Mouse (Mus musculus) heart, embryonic 14.5 days (tissue): ENCODE measurements at regions not wholly inside any gene's neighbourhood (a gene's known extent, or its start where the extent isn't known, plus 50 kb on each side); places are given as distances from the start of the nearest gene placed in this dataset.
"Not testable (repeated sequence)": the region's sequence is repeated elsewhere in the genome, so short reads cannot be mapped to it uniquely, and the experiment has no call there.

Experiments
- ATAC-seq: fragments of 200-750 bp; cut with Nextera tagmentation; 2 replicates; pipeline ENCODE4 v1.8.0; 2017; ENCODE audit warnings: low read depth, moderate TSS enrichment; ENCODE audit not compliant: insufficient number of reproducible peaks, insufficient read depth, low FRiP score
- H3K27ac ChIP-seq, 2 experiments: fragments of 200-500 bp in 1 of 2; fragments of 300-500 bp in 1 of 2; sonication (generic) in 1 of 2; replicated peaks in 1 of 2; 2 replicates each; pipeline ENCODE4 v1.5.1; 2012 to 2014; ENCODE audit warnings: low read depth in 2 of 2, low read length in 2 of 2, control low read depth in 1 of 2, mild to moderate bottlenecking in 1 of 2, mixed read lengths in 1 of 2; ENCODE audit not compliant: control insufficient read depth in 1 of 2, insufficient read depth in 1 of 2
- H3K27me3 ChIP-seq: fragments of 300-500 bp; sonication (generic); 2 replicates; pipeline ENCODE4 v1.6.1; 2014; ENCODE audit warnings: mild to moderate bottlenecking, low read length, control low read depth; ENCODE audit not compliant: control insufficient read depth, insufficient read depth
- H3K36me3 ChIP-seq: fragments of 300-500 bp; sonication (generic); 2 replicates; pipeline ENCODE4 v1.6.1; 2014; ENCODE audit warnings: mild to moderate bottlenecking, control low read depth, low read length, mixed read lengths; ENCODE audit not compliant: control insufficient read depth, insufficient read depth
- H3K4me1 ChIP-seq, 2 experiments: fragments of 200-500 bp in 1 of 2; fragments of 300-500 bp in 1 of 2; sonication (generic) in 1 of 2; 2 replicates each; pipeline ENCODE4 v1.6.1; 2012 to 2014; ENCODE audit warnings: low read length in 2 of 2, control low read depth in 1 of 2, mixed read lengths in 1 of 2; ENCODE audit not compliant: control insufficient read depth in 2 of 2, insufficient read depth in 2 of 2
- H3K4me2 ChIP-seq: fragments of 300-500 bp; sonication (generic); 2 replicates; pipeline ENCODE4 v1.6.1; 2014; ENCODE audit warnings: mild to moderate bottlenecking, low read length
- H3K4me3 ChIP-seq, 2 experiments: fragments of 200-500 bp in 1 of 2; fragments of 300-500 bp in 1 of 2; sonication (generic) in 1 of 2; 2 replicates each; pipeline ENCODE4 v1.5.1; 2012 to 2014; ENCODE audit warnings: low read length in 2 of 2, mild to moderate bottlenecking in 2 of 2, control low read depth in 1 of 2, low read depth in 1 of 2, moderate library complexity in 1 of 2; ENCODE audit not compliant: control insufficient read depth in 1 of 2, insufficient read depth in 1 of 2
- H3K9ac ChIP-seq: fragments of 300-500 bp; sonication (generic); 2 replicates; pipeline ENCODE4 v1.6.1; 2014; ENCODE audit warnings: mild to moderate bottlenecking, low read length
- H3K9me3 ChIP-seq: fragments of 300-500 bp; sonication (generic); 2 replicates; pipeline ENCODE4 v1.6.1; 2016; ENCODE audit warnings: low read length, control low read depth; ENCODE audit not compliant: control insufficient read depth
- WGBS: fragments of 180-500 bp; shearing (Covaris S2); extraction: QIAGEN DNeasy Blood & Tissue Kit; methylation state at CpG from one replicate; pipeline ENCODE4 v1.1.7; 2014; 5-methylcytosine and 5-hydroxymethylcytosine counted together

DNA sequence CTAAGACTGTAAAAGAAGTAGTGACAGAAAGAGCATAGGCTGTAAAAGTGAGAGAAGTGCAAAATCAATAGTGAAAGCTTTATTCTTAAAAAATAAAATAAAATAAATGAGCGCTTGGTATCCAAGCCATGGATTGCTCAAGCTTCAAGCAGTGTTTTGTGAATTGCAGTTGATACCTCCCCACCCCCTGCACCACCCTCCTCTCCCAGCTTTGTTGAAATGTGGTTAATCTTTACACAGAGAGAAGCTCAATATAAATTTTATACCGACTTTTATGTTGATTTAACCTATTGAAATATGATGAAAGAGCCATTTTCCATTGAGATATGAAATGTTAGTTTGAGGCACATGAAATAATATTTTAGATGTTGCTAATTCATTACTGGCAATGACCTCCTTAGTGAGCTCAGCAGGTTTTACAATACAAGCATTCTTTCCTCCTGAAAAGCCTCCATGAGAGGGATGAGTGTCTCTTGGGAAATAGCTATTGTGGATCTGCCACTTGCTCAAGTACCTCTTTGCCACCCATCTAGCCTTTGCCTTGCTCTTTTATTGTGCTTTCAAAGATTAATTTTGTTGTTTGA is 323.9 kb upstream of the Slc39a10 start:
- Histone ChIP-seq H3K36me3 (no peaks in the 10 kb centered on the region), H3K4me2 (no peak overlapping the region), H3K9ac (no peak overlapping the region), H3K27me3 (no peaks in the 10 kb centered on the region), H3K9me3 (no peaks in the 10 kb centered on the region), H3K4me1 (no peaks in the 10 kb centered on the region; a peak in 1 of 4 replicates), H3K4me3 (no peak overlapping the region), H3K27ac (no peak overlapping the region)
- ATAC-seq = no peak
- WGBS = 59% methylated on average over 2 of the region's 2 CpGs

DNA sequence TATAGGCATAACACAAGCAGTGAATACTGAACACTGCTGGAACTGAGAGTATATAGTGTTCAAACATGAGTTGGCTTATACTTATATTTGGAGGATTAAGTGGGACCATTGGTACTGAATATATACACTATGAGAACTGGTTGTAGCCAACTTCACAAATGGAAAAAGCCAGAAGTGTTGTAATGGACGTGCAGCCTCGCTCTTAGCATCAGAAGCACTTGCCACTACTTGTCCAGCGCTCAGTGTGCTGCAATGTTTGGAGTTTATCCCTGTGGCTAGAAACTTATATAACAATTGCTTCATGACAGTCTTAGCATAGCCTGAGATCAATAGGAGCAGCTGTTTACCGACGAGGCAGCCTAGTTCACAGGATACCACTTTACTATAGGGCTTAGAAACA is 320.8 kb upstream of the Slc39a10 start:
- H3K4me2 ChIP-seq = no peak overlapping the region
- no peaks in the 10 kb centered on the region for H3K36me3 ChIP-seq
- ATAC-seq = no peak
- no peaks in the 10 kb centered on the region for H3K9me3 ChIP-seq
- H3K27ac ChIP-seq = no peak overlapping the region
- no peaks in the 10 kb centered on the region; a peak in 1 of 4 replicates for H3K4me1 ChIP-seq
- no peaks in the 10 kb centered on the region for H3K27me3 ChIP-seq
- 76% methylated on average over 5 of the region's 5 CpGs for whole genome bisulfite sequencing
- no peak overlapping the region for H3K4me3 ChIP-seq
- H3K9ac ChIP-seq = no peak overlapping the region

DNA sequence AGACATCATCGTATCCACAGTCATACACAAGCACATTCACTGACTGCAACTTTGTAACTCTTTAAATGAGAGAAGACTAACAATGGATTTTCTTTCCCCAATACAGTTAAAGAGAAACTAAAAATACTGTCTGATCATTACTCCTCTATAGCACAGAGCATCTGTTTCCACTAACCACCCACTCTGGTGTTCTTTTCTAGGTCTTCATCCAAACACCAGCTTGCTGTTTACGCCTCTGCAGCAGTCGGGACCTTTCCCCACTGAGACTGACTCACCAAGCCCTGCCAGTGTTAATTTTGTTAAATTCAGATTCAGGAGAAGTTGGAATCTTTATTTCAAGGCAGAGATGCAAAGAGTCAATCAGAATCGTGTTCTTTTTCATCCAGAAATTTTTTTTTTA is 300.3 kb upstream of the Slc39a10 start:
- no peaks in the 10 kb centered on the region for H3K4me1 ChIP-seq
- no peaks in the 10 kb centered on the region for H3K9me3 ChIP-seq
- H3K4me3 ChIP-seq = no peak overlapping the region
- no peak for ATAC-seq
- 77% methylated on average over 4 of the region's 4 CpGs for WGBS
- H3K9ac ChIP-seq = no peak overlapping the region
- no peaks in the 10 kb centered on the region for H3K36me3 ChIP-seq
- no peaks in the 10 kb centered on the region for H3K27me3 ChIP-seq
- H3K4me2 ChIP-seq = no peak overlapping the region
- no peak overlapping the region for H3K27ac ChIP-seq

GRCm38 (mm10) chr1:47164417-47164816 is 271.8 kb upstream of the Slc39a10 start:
- H3K9ac ChIP-seq = no peak overlapping the region
- no peak overlapping the region for H3K27ac ChIP-seq
- ATAC-seq = no peak
- WGBS = 73% methylated on average over 3 of the region's 3 CpGs
- H3K4me3 ChIP-seq = no peak overlapping the region
- H3K36me3 ChIP-seq = no peaks in the 10 kb centered on the region
- no peaks in the 10 kb centered on the region for H3K27me3 ChIP-seq
- no peak overlapping the region for H3K4me2 ChIP-seq
- no peaks in the 10 kb centered on the region for H3K9me3 ChIP-seq
- H3K4me1 ChIP-seq = no peaks in the 10 kb centered on the region

DNA sequence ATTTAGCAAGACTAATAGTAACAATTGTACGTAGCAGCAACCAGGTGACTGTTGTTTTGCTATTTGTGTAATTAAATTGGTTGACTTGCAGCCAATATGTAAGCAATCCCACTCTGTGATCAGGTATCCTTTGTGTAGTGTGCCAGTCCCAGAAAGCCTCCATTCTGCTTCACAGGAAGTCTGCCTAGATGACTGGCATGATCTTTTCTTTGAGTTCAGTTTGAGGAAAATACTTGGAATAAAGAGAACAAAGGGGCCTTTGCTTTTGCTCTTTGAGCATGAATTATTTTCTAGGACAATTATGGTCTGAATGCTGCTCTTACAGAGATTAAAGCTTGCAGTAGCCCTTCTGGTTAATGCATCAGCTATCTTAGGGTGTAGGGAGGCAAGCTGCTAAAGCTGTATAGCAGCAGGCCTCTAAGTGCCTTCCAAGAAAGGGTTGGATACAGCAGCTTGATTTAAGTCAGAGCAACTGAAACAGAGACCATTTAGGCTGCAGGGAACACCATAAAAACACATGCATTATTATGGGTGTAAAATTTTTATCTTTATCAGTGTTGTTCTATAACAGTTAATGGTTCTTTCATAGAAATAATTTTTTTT is 271.3 kb upstream of the Slc39a10 start:
- Histone ChIP-seq H3K4me3 (no peak overlapping the region), H3K27me3 (no peaks in the 10 kb centered on the region), H3K36me3 (no peaks in the 10 kb centered on the region), H3K9me3 (no peaks in the 10 kb centered on the region), H3K4me1 (no peaks in the 10 kb centered on the region), H3K9ac (no peak overlapping the region), H3K27ac (no peak overlapping the region), H3K4me2 (no peak overlapping the region)
- no peak for ATAC-seq
- WGBS = 82% methylated on average over 1 of the region's 1 CpGs

- H3K27me3 ChIP-seq, H3K4me2 ChIP-seq, H3K9ac ChIP-seq, H3K4me1 ChIP-seq, H3K9me3 ChIP-seq, H3K36me3 ChIP-seq, H3K27ac ChIP-seq, H3K4me3 ChIP-seq, ATAC-seq: not testable (repeated sequence)
Measured at GRCm38 (mm10) chr1:47130031-47130430, 237.4 kb upstream of the Slc39a10 start.

- H3K4me2 ChIP-seq = no peak overlapping the region
- no peaks in the 10 kb centered on the region for H3K36me3 ChIP-seq
- no peak for ATAC-seq
- H3K9ac ChIP-seq = no peak overlapping the region
- 95% methylated on average over 1 of the region's 1 CpGs for WGBS
- no peaks in the 10 kb centered on the region for H3K4me1 ChIP-seq
- H3K9me3 ChIP-seq = no peaks in the 10 kb centered on the region
- H3K27me3 ChIP-seq = no peaks in the 10 kb centered on the region
- no peak overlapping the region for H3K4me3 ChIP-seq
- H3K27ac ChIP-seq = no peak overlapping the region
Measured at GRCm38 (mm10) chr1:47119636-47120035, 227.0 kb upstream of the Slc39a10 start.

GRCm38 (mm10) chr1:47116681-47117080 is 224.0 kb upstream of the Slc39a10 start:
- not testable (repeated sequence) for H3K27me3 ChIP-seq, H3K4me3 ChIP-seq, H3K36me3 ChIP-seq, ATAC-seq, H3K4me2 ChIP-seq, H3K27ac ChIP-seq, H3K9me3 ChIP-seq, H3K9ac ChIP-seq, H3K4me1 ChIP-seq
- WGBS = 94% methylated on average over 4 of the region's 4 CpGs
